Mouse (Mus musculus): ENCODE data around the gene Sirt7.

Sirt7 gene

DNA sequence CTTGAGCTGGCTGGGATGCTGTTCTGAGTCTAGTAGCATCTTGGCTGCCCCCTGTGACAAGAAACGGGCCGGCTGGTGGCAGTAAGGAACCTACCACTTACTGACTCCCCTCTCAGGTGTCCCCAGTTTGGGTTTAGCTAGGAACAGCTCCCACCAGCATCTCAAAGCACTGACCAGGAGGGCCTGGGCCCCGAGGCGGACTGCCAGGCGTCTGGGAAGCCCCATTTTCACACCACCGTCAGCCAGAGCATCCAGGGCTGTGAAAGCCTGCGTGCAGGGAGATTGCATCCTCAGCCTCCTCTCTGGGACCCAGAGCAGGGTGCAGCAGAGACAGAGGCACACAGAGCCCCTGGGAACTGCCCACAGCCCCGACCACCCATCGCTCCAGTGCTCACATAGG is 16.2 kb upstream of the Sirt7 start:
- no peak for DNase-seq (ENCODE audit: low spot score in 2 of 2)

- no peak for DNase-seq (ENCODE audit: low spot score in 2 of 2)
Measured at GRCm38 (mm10) chr11:120634810-120635209, 9.8 kb upstream of the Sirt7 start.

GRCm38 (mm10) chr11:120633520-120634343 is 8.7 kb upstream of the Sirt7 start, which contains the start of gene Mafg:
Gene Mafg, minus strand, starts transcription at chr11:120633600.
- DNase-seq (ENCODE audit: low spot score in 2 of 2), result peak; percentile 82

DNA sequence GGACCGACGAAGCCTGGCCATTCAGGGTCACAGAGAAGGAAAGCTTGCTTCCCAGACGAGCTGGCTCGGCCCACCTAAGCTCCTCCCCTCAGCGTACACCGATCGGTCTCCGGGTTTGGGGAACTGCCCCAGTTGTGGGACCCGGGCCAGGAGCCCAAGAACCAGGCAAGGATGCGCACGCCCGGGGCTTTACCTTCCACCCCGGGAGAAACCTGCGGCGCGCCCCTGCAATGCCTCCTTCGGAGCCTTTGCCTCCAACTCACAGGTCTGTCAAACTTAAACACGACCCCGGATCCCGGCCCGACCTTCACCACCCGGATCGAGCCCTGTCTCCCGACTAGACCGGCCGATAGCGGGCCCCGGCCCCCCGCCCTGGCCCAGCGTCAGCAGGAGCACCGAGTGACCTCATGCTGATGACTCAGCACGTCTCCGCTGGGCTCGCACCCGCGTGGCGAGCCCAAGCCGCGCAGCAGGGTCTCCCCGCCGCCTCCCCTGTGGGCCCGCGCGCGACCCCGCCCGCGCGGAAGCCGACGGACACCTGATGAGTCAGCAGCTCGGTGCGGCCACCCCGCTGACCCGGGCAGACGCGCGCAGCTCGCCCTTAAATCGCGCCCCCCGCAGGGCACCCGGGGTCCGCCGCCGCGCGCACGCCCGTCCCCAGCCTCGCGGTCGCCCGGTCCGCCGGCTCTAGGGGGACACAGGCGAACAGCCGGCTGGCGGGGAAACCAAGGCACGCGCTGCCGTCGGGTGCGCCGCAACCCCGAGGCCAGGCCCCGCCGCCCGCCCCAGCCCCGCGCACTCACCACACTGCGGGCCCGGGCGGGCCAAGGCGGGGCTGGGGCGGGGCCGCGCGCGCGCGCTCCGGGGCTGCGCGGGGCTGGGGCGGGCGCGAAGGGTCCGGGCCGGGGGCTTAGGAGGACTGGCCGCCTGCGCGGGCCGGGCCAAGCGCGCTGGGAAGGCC is 7.8 kb upstream of the Sirt7 start:
- DNase-seq (ENCODE audit: low spot score in 2 of 2), result peak; percentile 39 to 52

GRCm38 (mm10) chr11:120631726-120632448 is 6.8 kb upstream of the Sirt7 start:
- DNase-seq (ENCODE audit: low spot score in 2 of 2), result no peak

- no peak for DNase-seq (ENCODE audit: low spot score in 2 of 2)
Measured at GRCm38 (mm10) chr11:120630881-120631725, 6.1 kb upstream of the Sirt7 start.

DNA sequence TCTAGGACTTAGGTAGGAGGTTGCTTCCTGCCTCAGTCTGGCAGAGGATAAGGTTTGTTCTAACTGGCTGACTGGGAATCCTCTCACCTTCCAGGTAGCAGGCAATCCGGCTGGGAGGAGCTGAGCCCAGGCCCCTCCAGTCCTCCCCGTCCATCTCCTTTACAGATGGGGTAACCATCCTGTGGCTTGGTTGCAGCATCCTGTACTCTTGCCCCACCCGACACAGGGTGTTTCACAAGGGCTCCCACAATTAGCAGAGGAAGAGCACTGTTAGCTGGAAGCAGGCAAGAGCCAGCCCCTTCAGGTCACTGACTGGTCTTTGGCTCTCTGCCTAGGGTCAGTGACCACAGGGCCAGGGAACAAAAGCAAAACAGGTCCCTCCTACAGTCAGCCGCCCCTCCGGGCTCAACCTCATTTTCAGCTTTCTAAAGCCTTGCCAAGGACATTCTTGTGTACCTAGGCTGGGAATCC is 5.4 kb upstream of the Sirt7 start:
- no peak for DNase-seq (ENCODE audit: low spot score in 2 of 2)

GRCm38 (mm10) chr11:120629911-120630310 is 4.9 kb upstream of the Sirt7 start:
- DNase-seq (ENCODE audit: low spot score in 2 of 2), result no peak

DNA sequence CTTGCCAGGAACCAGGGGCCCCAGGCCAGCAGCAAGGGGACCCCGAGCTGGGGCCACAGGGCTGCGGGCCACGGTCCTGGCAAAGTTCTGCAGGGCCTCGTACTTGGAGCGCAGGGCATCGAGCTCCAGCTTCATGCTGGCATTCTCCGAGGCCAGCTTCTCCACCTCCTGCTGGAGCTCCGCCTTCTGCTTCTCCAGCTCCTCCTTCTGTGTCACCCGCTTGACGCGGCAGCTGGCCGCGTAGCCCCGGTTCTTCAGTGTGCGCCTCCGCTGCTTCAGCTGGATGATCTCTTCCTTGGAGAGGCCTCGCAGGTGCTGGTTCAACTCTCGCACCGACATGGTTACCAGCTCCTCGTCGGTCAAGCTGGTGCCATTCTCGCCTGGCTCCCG is 4.3 kb upstream of the Sirt7 start:
- peak; percentile 69 to 73 for DNase-seq (ENCODE audit: low spot score in 2 of 2)

DNA sequence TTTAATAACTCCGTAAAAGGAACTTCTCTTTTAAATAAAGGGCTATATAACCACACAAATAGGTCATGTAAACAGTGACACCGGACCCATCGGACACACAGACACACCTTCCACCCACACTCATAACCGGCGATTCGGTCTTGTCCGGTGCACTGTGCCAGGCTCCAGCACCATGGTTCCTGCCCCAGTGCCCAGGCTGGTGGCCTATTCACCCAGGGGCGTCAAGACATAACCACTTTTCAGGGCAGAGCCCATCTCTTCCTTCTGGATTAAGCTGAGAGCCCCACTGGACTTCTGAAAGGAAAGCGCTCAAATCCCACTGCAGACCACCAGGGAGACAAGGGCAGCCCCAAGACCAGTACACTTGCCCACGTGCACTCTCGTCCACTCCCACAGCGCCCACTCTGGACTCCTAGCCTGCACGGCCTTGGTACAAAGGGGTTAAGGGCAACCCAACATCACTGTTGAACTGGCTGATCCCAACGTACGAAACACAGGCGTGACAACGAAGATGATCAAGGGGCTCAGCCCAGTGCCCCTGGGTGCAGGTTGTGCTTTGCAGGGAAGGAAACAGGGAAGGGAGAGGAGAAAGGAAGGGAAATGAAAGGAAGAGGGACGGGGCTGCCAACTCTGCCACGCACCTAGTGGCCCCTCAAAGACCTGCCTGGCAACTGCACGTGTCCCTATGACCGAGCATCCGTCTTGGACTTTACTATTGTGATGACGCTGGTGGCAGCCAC is 3.7 kb upstream of the Sirt7 start:
- DNase-seq (ENCODE audit: low spot score in 2 of 2), result no peak

GRCm38 (mm10) chr11:120627468-120628300 is 2.6 kb upstream of the Sirt7 start:
- peak; percentile 62 to 66 for DNase-seq (ENCODE audit: low spot score in 2 of 2)

- DNase-seq (ENCODE audit: low spot score in 2 of 2), result no peak
Measured at GRCm38 (mm10) chr11:120626785-120627467, 1.9 kb upstream of the Sirt7 start.

- DNase-seq (ENCODE audit: low spot score in 2 of 2), result peak; percentile 79 to 88
Measured at GRCm38 (mm10) chr11:120624680-120625111, 344 bp downstream of the Sirt7 start.

GRCm38 (mm10) chr11:120623961-120624679 is 920 bp downstream of the Sirt7 start:
- peak; percentile 74 to 82 for DNase-seq (ENCODE audit: low spot score in 2 of 2)

- DNase-seq (ENCODE audit: low spot score in 2 of 2), result no peak
Measured at GRCm38 (mm10) chr11:120622805-120623204, 2.2 kb downstream of the Sirt7 start.

DNA sequence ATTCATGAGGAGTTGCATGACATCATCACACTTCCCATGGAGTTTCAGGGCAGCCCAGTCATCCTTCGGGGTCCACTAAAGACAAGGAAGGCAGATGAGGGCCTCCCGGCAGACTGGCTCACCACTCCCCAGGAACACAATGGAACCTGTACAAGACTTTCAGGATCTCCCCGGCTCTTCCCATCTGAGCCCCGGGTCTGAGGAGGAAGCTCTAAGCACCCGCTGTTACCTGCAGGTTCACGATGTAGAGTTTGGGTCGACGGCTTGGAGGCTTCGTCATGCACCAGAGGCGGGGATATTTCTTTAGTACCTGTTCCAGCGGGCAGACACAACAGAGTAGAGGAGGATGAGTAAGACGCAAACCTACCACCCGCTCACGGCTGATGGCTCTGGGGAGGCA is 4.8 kb downstream of the Sirt7 start:
- no peak for DNase-seq (ENCODE audit: low spot score in 2 of 2)

DNA sequence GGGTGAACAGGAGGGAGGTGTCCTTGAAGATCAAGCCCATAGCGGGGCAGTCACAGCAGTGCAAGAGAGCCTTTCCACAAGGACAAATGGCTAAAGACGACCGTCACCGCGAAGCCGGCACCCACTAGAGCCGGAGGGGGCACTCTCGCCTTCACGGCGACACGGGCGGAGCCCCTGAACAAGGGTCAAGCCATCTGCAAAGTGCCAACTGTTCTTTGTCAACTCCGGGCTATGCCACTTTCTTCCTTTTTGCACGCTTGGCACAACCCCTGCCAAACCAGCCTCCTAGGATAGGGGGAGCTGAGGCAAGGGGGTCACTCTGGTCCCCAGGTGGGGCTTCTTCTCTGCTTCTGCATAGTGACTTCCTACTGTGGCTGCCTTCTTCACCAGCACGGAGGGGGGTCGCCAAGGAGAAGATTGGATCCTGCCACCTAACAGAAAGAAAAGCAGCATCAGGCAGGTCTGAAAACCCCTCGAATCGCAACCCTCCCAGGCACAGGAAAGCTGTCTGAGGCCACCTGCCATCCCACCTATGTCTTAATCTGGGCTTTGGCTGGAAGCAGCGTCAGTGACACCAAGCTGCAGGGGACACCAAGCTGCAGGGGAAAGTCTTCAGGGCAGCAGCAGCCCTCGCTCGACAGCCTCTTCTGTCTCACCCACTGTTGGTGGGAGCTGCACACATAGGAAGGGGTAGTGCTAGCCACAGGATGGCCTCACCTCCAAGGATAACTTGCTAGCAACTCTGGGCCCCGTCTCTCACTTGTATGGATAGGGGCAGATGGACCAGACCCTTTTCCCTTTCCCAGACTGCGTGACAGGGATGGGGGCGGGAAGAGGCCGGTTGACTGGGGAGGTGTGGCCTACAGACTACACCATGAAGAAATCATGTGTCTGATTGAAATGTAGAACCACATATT is 6.2 kb downstream of the Sirt7 start:
- DNase-seq (ENCODE audit: low spot score in 2 of 2), result no peak

Data from thymus, postnatal 10 days (tissue).